Mouse (Mus musculus) gastrocnemius, postnatal 14 days (tissue): ENCODE data around the gene Ryr1. TPM values are rescaled to one million over a fixed set of nuclear protein-coding genes. Genes with fewer than 3 reads are reported as not detected.

Experiments used
- DNase-seq: peaks from one replicate; pipeline ENCODE4 v3.0.0; 2021; ENCODE audit warnings: mixed read lengths
- intact Hi-C: fragments of 180-260 bp; cut with DNase I; formaldehyde crosslinking; loops from one replicate; pipeline ENCODE4 v1.15.1; 2025; ENCODE audit warnings: low total_unique reads
- long read RNA-seq, 2 experiments: library from polyadenylated mRNA; stranded (forward); transcript quantifications; one replicate each; pipeline ENCODE4 v2.0.0; 2021
- total RNA-seq, 2 experiments: library from RNA; stranded (reverse); gene quantifications; 2 replicates each; pipeline ENCODE4 v1.2.3; 2021

Gene Ryr1
- 100 to 1,000 TPM; 746 to 901 TPM for total RNA-seq
- long read RNA-seq, experiment 1, partial matches to known transcripts = 403 of 443 reads
- long read RNA-seq, experiment 1, other reads (novel, unspliced or antisense) = 40 of 443 reads
- long read RNA-seq, experiment 2, partial matches to known transcripts = 421 of 442 reads
- long read RNA-seq, experiment 2, other reads (novel, unspliced or antisense) = 21 of 442 reads

DNA sequence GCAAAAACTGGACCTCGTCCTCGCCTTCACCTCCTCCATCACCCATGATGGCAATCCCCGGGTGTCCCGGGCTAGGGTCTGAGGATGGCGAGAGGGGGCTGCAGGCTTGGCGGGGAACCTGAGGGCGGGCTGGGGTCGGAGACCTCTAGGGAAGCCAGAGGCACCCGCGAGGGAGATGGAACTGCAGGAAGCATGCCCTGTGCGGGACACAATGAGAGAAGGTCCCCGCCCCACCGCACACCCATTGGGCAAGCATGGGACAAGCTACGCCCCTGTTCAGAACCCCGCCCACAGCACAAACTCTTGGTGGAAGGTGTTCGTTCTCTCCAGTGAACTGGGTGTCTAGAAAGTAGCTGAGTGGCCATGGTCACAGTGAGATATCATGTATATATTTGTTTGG is at the start of gene Ryr1:
Gene Ryr1 (minus strand): TSS at position 210 of the 400 bp plus-strand sequence.
- intact Hi-C loops = no loop called here
- peak; percentile 86 for DNase-seq

GRCm38 (mm10) chr7:29172390-29173016 is 47.5 kb upstream of the Ryr1 start:
- DNase-seq = no peak
- intact Hi-C loops = no loop called here

DNA sequence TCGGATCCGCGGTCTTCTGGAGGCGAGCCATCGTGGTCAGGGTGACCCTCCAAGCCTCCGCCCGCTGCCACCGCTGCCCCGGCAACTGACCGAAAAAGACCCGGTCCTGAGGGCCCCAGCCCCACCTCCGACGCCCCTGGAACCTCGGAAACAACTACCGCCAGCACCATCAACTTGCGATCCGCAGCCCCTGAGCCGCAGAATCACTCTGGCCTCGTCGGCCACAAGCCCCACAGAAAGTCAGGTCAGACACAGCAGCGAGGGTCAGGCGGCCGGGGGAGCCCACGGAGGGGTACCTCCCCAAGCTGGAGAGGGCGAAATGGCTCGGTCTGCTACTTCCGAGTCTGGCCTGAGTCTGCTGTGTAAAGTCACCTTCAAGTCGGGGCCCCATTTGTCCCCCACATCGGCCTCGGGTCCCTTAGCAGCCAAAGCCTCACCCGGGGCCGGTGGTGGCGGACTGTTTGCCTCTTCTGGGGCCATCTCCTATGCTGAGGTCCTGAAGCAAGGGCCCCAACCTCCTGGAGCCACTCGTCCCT is 46.7 kb upstream of the Ryr1 start:
- no peak for DNase-seq
- intact Hi-C loops = no loop called here

- intact Hi-C loops = no loop called here
- peak; percentile 36 for DNase-seq
Measured at GRCm38 (mm10) chr7:29170755-29171561, 46.0 kb upstream of the Ryr1 start.

- intact Hi-C loops = no loop called here
- peak; percentile 73 for DNase-seq
Measured at GRCm38 (mm10) chr7:29170066-29170754, 45.2 kb upstream of the Ryr1 start, which contains the start of the genes Ggn and Spred3. Gene Ggn (plus strand): TSS chr7:29170210. Gene Spred3 (minus strand): TSS chr7:29170411.

DNA sequence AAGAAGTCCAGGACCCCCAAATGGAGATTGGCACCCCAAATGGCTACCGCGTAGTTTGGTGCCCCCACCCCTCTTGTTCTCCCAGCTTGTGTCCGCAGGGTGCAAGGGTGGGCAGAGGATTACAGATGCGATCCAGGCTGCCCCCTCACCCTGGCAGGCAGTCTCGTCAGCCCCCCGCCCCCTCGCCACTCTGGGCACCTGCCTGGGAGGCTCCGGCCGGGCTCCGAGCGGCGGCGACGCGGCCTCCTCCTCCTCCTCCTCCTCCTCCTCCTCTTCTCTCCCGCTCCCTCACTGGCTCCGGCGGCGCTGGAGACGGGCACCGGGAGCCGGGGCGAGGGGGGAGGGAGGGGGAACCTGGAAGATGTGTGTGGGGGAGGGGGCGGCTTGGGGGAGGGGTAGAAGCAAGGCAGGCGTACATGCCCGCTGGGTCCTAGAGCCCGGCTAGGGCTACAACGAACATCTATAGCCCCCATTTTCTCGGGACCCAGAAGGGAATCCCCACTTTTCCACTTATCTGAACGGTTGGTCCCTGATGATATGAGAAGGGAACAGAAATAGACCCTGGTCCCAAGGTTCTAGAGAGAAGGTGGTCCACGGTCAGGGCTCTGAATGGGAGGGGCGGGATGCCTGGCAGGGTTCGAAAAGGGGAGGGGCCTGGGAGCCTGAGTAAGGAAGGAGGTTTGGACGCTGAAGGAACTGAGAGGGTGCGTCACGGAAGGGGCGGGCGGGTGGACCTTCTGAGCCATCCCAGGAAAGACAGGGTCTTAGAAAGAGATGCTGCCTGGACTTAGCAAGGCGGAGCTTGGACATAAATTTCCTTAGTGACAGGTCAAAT is 44.5 kb upstream of the Ryr1 start:
- intact Hi-C loops = no loop called here
- DNase-seq = peak; percentile 84

DNA sequence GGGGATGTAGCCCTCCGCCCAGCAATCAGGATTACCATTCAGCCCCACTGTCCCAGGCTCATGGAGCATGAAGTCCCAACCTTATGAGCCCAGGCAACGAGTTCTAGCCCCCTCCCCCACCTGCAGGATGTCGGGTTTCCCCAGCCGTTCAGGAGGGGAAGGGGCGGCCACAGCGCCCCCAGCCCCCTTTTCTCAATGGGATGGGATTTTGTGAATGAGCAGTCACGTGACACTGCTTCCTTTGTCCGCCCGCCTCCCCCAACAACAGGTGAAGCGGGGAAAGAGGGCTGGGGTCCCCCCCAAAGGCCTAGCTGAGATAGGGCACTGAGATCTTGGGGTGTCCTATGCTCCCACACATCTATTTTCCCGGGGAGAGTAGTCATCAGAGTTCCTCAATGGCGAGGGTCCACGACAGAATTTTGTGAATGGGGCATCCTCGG is 43.8 kb upstream of the Ryr1 start:
- intact Hi-C loops = no loop called here

GRCm38 (mm10) chr7:29168121-29168695 is 43.2 kb upstream of the Ryr1 start:
- intact Hi-C loops = no loop called here
- DNase-seq = no peak

More for the DNA sequence above, 43.8 kb upstream of the Ryr1 start:
- DNase-seq = no peak

GRCm38 (mm10) chr7:29167656-29168055 is 42.7 kb upstream of the Ryr1 start:
- intact Hi-C loops = no loop called here
- DNase-seq = no peak

DNA sequence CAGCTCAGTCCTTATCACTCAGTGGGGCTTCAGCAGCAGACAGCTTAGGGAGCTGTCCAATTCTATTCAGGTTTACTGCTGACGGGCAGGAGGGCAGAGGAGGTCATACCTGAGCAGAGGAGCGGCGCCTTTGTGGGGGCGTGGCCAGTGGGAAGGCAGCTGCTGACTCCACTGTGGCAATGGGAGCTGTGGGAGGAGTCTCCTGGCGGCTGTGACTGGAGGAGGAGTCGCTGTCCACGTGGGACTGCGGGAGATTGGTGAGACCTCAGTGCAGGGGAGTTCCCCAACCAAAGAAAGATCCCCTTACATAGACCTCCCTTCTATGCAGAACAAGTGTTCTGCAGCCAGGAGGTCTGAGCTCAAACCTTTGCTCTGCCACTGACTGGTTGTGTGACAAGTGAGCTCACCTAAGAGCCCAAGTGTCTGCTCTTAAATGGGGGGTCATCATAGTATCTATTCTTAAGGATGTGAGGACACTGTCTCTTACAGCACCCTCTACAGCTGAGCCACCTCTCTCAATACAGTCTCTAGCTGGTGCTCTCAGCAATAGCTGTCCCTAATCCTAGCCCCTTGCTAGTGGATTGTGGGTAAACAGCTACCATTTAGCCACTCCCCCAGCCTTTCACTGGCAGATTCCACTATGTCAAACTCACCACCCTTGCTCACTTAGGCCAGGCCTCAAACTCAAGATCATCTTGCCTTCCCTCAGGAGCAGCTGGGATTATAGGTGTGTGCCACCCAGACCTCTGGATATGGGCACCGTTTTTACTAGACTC is 38.0 kb upstream of the Ryr1 start:
- peak; percentile 61 for DNase-seq
- intact Hi-C loops = no loop called here

GRCm38 (mm10) chr7:29162294-29162693 is 37.3 kb upstream of the Ryr1 start:
- intact Hi-C loops = no loop called here
- DNase-seq = no peak

- intact Hi-C loops = no loop called here
- DNase-seq = no peak
Measured at GRCm38 (mm10) chr7:29158264-29158663, 33.3 kb upstream of the Ryr1 start.

GRCm38 (mm10) chr7:29155838-29156782 is 31.1 kb upstream of the Ryr1 start, which contains the start of gene Fam98c:
Gene Fam98c (minus strand): TSS chr7:29156234.
- DNase-seq = peak; percentile 83
- intact Hi-C loops = no loop called here

GRCm38 (mm10) chr7:29155196-29155837 is 30.3 kb upstream of the Ryr1 start:
- DNase-seq = peak; percentile 90
- intact Hi-C loops = no loop called here

GRCm38 (mm10) chr7:29154018-29154720 is 29.2 kb upstream of the Ryr1 start:
- DNase-seq = no peak
- intact Hi-C loops = no loop called here
